Mouse (Mus musculus): ENCODE measurements around the gene Ago1.

GRCm38 (mm10) chr4:126415707-126416106 is 52.7 kb downstream of the Ago1 start:
- TF ChIP-seq CTCF (IDR thresholded peaks at IDR 0.05; ENCODE audit: borderline replicate concordance, insufficient read depth, low read depth, low read length) (no peak), POLR2A (IDR thresholded peaks at IDR 0.05; ENCODE audit: borderline replicate concordance, insufficient read depth, low read length) (no peak)
